14 mouse cellular contexts compared by ENCODE assay signal in genomic region chr1:22989521-22990221, GRCm38 (mm10).
A peak's percentile ranks its signal among the peaks of the same experiment; 100 is the strongest.
DNase-seq lines count a peak whose midpoint lies in the region.
"Had no signal": no experiment of that assay in that cellular context is flagged by ENCODE, and none has a peak within 500 bp of the region (broad histone marks: within the 10 kb centered on the region; RNA-seq: fewer than 3 reads in every experiment).

No protein-coding gene starts in this region.

- DNase-seq in cerebellum, adult 11-12 months: peak; percentile 61
- no peak for DNase-seq in cerebellum, adult 11 months
- DNase-seq in brain, adult 2 months (ENCODE audit: low read depth, low spot score): peak; percentile 69
- peak; percentile 72 for DNase-seq in cerebellum, adult 9-10 months
- DNase-seq in cerebellum, postnatal 25 days: peak; percentile 55 to 59
- no peak for DNase-seq in spleen, postnatal 36 days (ENCODE audit: low spot score in 2 of 2)
- DNase-seq in urinary bladder, adult 18-20 months (ENCODE audit: low spot score in 2 of 2): no peak
- DNase-seq in Muller cell, postnatal 12 days (ENCODE audit: inconsistent ontology term): no peak
- DNase-seq: adrenal gland, adult 2 months; adrenal gland, postnatal 25 days; embryo, embryonic 11 days; gastrocnemius, postnatal 36 days; heart, adult 11 months; heart, postnatal 36 days had no signal

Comparison
In these comparisons a context has a peak if more than half of its experiments do, and no peak if none do; other contexts are left out.
1. DNase-seq: peak in cerebellum, adult 11-12 months (single experiment), brain, adult 2 months (single experiment), cerebellum, adult 9-10 months (single experiment) and cerebellum, postnatal 25 days (2 of 2); none in cerebellum, adult 11 months (single experiment), spleen, postnatal 36 days (0 of 2), urinary bladder, adult 18-20 months (0 of 2) and Muller cell, postnatal 12 days (single experiment).